Mouse (Mus musculus): ENCODE measurements around the gene Ppp4r4.

The Ppp4r4 gene

GRCm38 (mm10) chr12:103547438-103547837 is 15.4 kb downstream of the Ppp4r4 start:
- Histone ChIP-seq H3K4me1 (replicated peaks; ENCODE audit: low read depth, low read length) (peaks cover 12% of the 10 kb centered on the region), H3K36me3 (ENCODE audit: insufficient read depth, low read length) (no peaks in the 10 kb centered on the region), H3K4me3 (replicated peaks; ENCODE audit: low read length) (no peak overlapping the region), H3K9me3 (ENCODE audit: low read length) (no peaks in the 10 kb centered on the region), H3K27me3 (ENCODE audit: insufficient read depth, low read length) (no peaks in the 10 kb centered on the region)
- TF ChIP-seq NANOG (IDR thresholded peaks at IDR 0.05; ENCODE audit: borderline replicate concordance, low read length) (peak; percentile 71), POU5F1 (IDR thresholded peaks at IDR 0.05; ENCODE audit: borderline replicate concordance, low read length) (no peak)

DNA sequence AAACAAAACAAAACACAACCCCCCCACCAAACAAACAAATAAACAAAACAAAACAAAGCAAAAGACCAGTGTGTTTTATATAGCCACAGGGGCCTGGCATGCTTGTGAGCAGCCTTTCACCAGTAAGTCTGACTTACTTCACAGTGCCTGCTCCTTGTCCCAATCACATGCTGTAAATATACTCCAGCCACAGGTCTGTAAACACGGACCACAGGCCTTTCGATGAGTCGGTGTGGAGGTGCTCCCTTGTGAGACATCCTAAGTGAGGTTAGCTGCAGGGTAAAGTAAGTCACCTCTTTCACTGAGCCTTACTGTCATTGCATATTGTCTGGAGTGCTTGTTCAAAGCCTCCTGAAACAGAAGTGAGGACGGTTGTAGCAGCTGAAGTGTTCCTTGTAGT is 16.4 kb downstream of the Ppp4r4 start:
- Histone ChIP-seq H3K4me1 (replicated peaks; ENCODE audit: low read depth, low read length) (peaks cover 12% of the 10 kb centered on the region), H3K27me3 (ENCODE audit: insufficient read depth, low read length) (no peaks in the 10 kb centered on the region), H3K4me3 (replicated peaks; ENCODE audit: low read length) (no peak overlapping the region), H3K9me3 (ENCODE audit: low read length) (no peaks in the 10 kb centered on the region), H3K36me3 (ENCODE audit: insufficient read depth, low read length) (no peaks in the 10 kb centered on the region)
- TF ChIP-seq POU5F1 (IDR thresholded peaks at IDR 0.05; ENCODE audit: borderline replicate concordance, low read length) (no peak), NANOG (IDR thresholded peaks at IDR 0.05; ENCODE audit: borderline replicate concordance, low read length) (no peak), CTCF (conservative IDR thresholded peaks at IDR 0.05; ENCODE audit: low read length) (no peak)

DNA sequence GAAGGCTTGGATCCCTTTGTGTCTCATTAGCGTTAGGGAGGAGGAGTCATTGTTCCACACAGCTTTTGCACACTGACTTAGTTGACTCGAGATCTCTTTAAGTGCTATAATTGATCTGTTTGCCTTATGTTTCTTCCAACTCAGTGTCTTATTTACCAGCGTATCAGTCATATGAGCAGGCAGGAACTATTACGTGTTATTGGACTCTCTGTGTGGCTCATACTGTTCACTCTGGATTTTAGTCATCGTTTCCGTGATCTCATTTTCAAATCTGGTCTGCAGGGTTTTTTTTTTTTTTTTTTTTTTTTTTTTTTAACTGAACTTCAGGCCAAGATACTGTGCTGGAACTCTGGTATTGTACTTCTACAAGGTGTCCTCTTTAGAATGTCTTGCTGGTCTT is 18.0 kb downstream of the Ppp4r4 start:
- Histone ChIP-seq H3K36me3 (ENCODE audit: insufficient read depth, low read length) (no peaks in the 10 kb centered on the region), H3K4me1 (replicated peaks; ENCODE audit: low read depth, low read length) (peaks cover 12% of the 10 kb centered on the region), H3K9me3 (ENCODE audit: low read length) (no peaks in the 10 kb centered on the region), H3K4me3 (replicated peaks; ENCODE audit: low read length) (no peak overlapping the region), H3K27me3 (ENCODE audit: insufficient read depth, low read length) (no peaks in the 10 kb centered on the region)
- no peak for TF ChIP-seq NANOG (IDR thresholded peaks at IDR 0.05; ENCODE audit: borderline replicate concordance, low read length)
- TF ChIP-seq POU5F1 (IDR thresholded peaks at IDR 0.05; ENCODE audit: borderline replicate concordance, low read length), result no peak
- TF ChIP-seq CTCF (conservative IDR thresholded peaks at IDR 0.05; ENCODE audit: low read length), result no peak

- H3K36me3 ChIP-seq (ENCODE audit: insufficient read depth, low read length), result no peaks in the 10 kb centered on the region
- no peak overlapping the region for H3K4me3 ChIP-seq (replicated peaks; ENCODE audit: low read length)
- H3K27me3 ChIP-seq (ENCODE audit: insufficient read depth, low read length), result no peaks in the 10 kb centered on the region
- H3K4me1 ChIP-seq (replicated peaks; ENCODE audit: low read depth, low read length), result peaks cover 12% of the 10 kb centered on the region
- H3K9me3 ChIP-seq (ENCODE audit: low read length), result no peaks in the 10 kb centered on the region
- no peak for TF ChIP-seq POU5F1 (IDR thresholded peaks at IDR 0.05; ENCODE audit: borderline replicate concordance, low read length)
- no peak for TF ChIP-seq NANOG (IDR thresholded peaks at IDR 0.05; ENCODE audit: borderline replicate concordance, low read length)
- no peak for TF ChIP-seq CTCF (conservative IDR thresholded peaks at IDR 0.05; ENCODE audit: low read length)
Measured at GRCm38 (mm10) chr12:103551422-103551821, 19.3 kb downstream of the Ppp4r4 start.

DNA sequence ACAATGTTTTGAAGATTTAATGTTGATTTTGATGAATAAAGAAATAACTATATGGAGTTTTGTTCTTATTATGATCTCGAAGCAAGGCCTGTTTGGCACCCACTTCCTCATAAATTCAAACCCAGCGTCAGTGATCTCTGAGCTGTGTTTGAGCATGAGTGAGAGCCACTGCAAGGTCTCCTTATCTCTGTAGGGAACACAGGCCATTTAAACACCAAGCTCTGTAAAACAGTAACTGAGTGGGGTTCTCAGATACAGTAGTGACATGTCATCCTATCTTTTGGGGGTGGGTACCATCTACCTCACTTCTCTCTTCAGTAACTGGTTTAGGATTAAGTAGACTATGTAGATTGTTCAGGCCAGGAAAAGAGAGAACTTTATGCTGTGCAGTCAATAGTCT is 20.4 kb downstream of the Ppp4r4 start:
- H3K27me3 ChIP-seq (ENCODE audit: insufficient read depth, low read length), result no peaks in the 10 kb centered on the region
- no peaks in the 10 kb centered on the region for H3K9me3 ChIP-seq (ENCODE audit: low read length)
- H3K4me3 ChIP-seq (replicated peaks; ENCODE audit: low read length), result no peak overlapping the region
- peaks cover 8% of the 10 kb centered on the region for H3K4me1 ChIP-seq (replicated peaks; ENCODE audit: low read depth, low read length)
- no peaks in the 10 kb centered on the region for H3K36me3 ChIP-seq (ENCODE audit: insufficient read depth, low read length)
- no peak for TF ChIP-seq NANOG (IDR thresholded peaks at IDR 0.05; ENCODE audit: borderline replicate concordance, low read length)
- no peak for TF ChIP-seq POU5F1 (IDR thresholded peaks at IDR 0.05; ENCODE audit: borderline replicate concordance, low read length)
- TF ChIP-seq CTCF (conservative IDR thresholded peaks at IDR 0.05; ENCODE audit: low read length), result no peak

DNA sequence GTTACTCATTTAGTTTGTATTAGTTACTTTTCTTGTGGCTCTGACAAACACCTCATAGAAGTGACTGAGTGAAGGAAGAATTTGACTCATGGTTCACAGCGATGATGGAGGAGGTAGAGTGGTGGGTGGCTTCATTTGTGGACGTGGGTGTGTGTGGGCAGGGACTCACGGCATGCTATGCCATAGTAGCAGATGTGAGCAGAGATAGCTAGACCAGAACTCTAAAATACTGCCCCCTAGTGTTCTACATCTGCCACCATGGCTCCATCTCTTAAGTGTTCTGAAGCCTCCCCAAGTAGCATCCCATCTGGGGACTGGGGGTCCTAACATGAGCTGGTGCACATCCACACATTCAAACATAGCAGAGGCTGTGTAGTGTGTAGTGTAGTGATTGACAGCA is 21.4 kb downstream of the Ppp4r4 start:
- Histone ChIP-seq H3K4me1 (replicated peaks; ENCODE audit: low read depth, low read length) (no peaks in the 10 kb centered on the region; the same call in 1 of the 2 replicates), H3K4me3 (replicated peaks; ENCODE audit: low read length) (no peak overlapping the region), H3K9me3 (ENCODE audit: low read length) (no peaks in the 10 kb centered on the region), H3K36me3 (ENCODE audit: insufficient read depth, low read length) (no peaks in the 10 kb centered on the region), H3K27me3 (ENCODE audit: insufficient read depth, low read length) (no peaks in the 10 kb centered on the region)
- no peak for TF ChIP-seq NANOG (IDR thresholded peaks at IDR 0.05; ENCODE audit: borderline replicate concordance, low read length)
- TF ChIP-seq POU5F1 (IDR thresholded peaks at IDR 0.05; ENCODE audit: borderline replicate concordance, low read length), result no peak
- peak; percentile 43 for TF ChIP-seq CTCF (conservative IDR thresholded peaks at IDR 0.05; ENCODE audit: low read length)

- H3K9me3 ChIP-seq (ENCODE audit: low read length), result no peaks in the 10 kb centered on the region
- no peak for TF ChIP-seq CTCF (conservative IDR thresholded peaks at IDR 0.05; ENCODE audit: low read length)
- TF ChIP-seq NANOG (IDR thresholded peaks at IDR 0.05; ENCODE audit: borderline replicate concordance, low read length), result no peak
- no peak for TF ChIP-seq POU5F1 (IDR thresholded peaks at IDR 0.05; ENCODE audit: borderline replicate concordance, low read length)
- H3K36me3 ChIP-seq (ENCODE audit: insufficient read depth, low read length), result no peaks in the 10 kb centered on the region
- no peaks in the 10 kb centered on the region for H3K27me3 ChIP-seq (ENCODE audit: insufficient read depth, low read length)
- H3K4me1 ChIP-seq (replicated peaks; ENCODE audit: low read depth, low read length), result 0 out of 2 replicates have a peak, but pooled peaks cover 4% of the 10 kb centered on the region
- H3K4me3 ChIP-seq (replicated peaks; ENCODE audit: low read length), result no peak overlapping the region
Measured at GRCm38 (mm10) chr12:103556856-103557255, 24.8 kb downstream of the Ppp4r4 start.

- H3K9me3 ChIP-seq (ENCODE audit: low read length), result no peaks in the 10 kb centered on the region
- no peaks in the 10 kb centered on the region for H3K27me3 ChIP-seq (ENCODE audit: insufficient read depth, low read length)
- peaks cover 32% of the 10 kb centered on the region for H3K4me1 ChIP-seq (replicated peaks; ENCODE audit: low read depth, low read length)
- H3K36me3 ChIP-seq (ENCODE audit: insufficient read depth, low read length), result no peaks in the 10 kb centered on the region
- TF ChIP-seq NANOG (IDR thresholded peaks at IDR 0.05; ENCODE audit: borderline replicate concordance, low read length) (no peak; the same call in 1 of the 2 replicates), POU5F1 (IDR thresholded peaks at IDR 0.05; ENCODE audit: borderline replicate concordance, low read length) (no peak), CTCF (conservative IDR thresholded peaks at IDR 0.05; ENCODE audit: low read length) (no peak)
- no peak overlapping the region for H3K4me3 ChIP-seq (replicated peaks; ENCODE audit: low read length)
Measured at GRCm38 (mm10) chr12:103564726-103565125, 32.6 kb downstream of the Ppp4r4 start.

- Histone ChIP-seq H3K36me3 (ENCODE audit: insufficient read depth, low read length) (no peaks in the 10 kb centered on the region), H3K4me3 (replicated peaks; ENCODE audit: low read length) (no peak overlapping the region), H3K4me1 (replicated peaks; ENCODE audit: low read depth, low read length) (peaks cover 32% of the 10 kb centered on the region), H3K9me3 (ENCODE audit: low read length) (no peaks in the 10 kb centered on the region), H3K27me3 (ENCODE audit: insufficient read depth, low read length) (no peaks in the 10 kb centered on the region)
- TF ChIP-seq CTCF (conservative IDR thresholded peaks at IDR 0.05; ENCODE audit: low read length), result no peak
Measured at GRCm38 (mm10) chr12:103565151-103565550, 33.1 kb downstream of the Ppp4r4 start.
